Mouse (Mus musculus): ENCODE measurements around the gene Atf2.
"Not testable (repeated sequence)": the region's sequence is repeated elsewhere in the genome, so short reads cannot be mapped to it uniquely, and the experiment has no call there.

DNA sequence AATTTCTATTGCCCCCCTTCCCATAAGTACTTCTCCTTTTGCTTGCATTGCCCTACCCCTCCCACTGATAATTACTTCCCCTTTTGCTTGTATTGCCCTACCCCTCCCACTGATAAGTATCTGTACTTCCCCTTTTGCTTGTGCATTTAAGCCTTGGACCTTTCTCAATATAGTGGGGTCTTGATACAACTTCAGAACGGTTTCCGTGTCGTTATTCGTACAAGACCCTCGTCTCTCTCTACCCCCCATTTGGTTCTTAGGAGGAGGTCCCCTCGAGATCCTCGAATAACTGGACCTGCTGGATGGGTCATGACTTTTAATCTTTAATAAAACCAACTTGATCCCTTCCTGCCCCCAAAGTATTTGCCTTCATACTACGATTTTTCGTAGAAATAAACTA, 92.3 kb downstream of the Atf2 start:
- not testable (repeated sequence) for TF ChIP-seq FLI1 (IDR thresholded peaks at IDR 0.05; ENCODE audit: low read length); GATA1 (IDR thresholded peaks at IDR 0.05; ENCODE audit: borderline replicate concordance, low read length)

All from megakaryocyte, embryonic 14.5 days (primary cell).